Mouse (Mus musculus): ENCODE measurements around the gene Eloa.
A peak's percentile ranks its signal among the peaks of the same experiment; 100 is the strongest.
"Not testable (repeated sequence)": the region's sequence is repeated elsewhere in the genome, so short reads cannot be mapped to it uniquely, and the experiment has no call there.

The Eloa gene

DNA sequence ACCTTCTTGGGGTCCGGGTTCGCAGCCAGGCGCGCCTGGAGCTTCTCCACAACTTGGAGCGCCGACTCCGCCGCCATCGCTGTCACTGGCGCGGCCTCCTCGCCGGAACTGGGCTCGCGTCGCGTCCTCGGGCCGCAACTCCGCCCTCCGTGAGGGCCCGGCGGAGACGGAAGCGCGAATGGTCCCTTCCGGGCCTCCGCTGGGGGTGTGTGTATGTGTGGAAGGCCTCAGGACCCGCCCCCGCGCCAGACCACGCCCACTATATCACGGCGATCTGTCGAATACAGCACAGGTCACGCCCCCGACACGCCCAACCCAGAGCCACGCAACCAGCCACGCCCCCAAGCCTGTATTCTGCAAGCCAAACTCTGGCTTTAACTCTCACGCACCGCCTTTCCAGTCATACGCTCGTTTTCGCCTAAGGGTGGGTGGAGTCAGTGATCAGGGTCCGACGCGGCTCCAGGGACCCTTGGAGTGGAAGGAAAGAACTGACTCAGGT is at the start of gene Eloa:
Gene Eloa (minus strand): TSS at position 215 of the 499 bp plus-strand sequence.
- peak; percentile 100 for DNase-seq (ENCODE audit: low spot score)

GRCm38 (mm10) chr4:136071178-136071714 is 49.7 kb upstream of the Eloa start:
- DNase-seq (ENCODE audit: low spot score), result peak; percentile 80

DNA sequence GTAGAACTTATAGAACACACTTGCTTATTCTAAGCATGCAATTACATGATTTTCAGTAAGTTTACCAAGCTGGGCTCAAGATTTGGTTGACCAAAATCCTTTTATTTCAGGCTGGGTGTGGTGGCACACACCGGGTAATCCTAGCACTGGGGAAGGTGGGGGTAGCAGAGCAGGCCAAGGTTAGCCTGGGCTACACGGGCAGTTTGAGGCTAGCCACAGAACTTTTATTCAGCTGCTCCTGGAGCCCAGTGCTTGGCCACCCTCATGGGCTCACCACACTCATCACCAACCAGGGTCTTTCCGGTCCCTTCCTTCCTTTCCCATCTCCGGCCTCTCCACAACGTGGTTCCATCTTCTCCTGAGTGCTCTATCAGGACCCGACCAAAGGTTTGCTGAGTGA is 49.0 kb upstream of the Eloa start:
- no peak for DNase-seq (ENCODE audit: low spot score)

GRCm38 (mm10) chr4:136069954-136070353 is 48.4 kb upstream of the Eloa start:
- DNase-seq (ENCODE audit: low spot score), result peak; percentile 86

GRCm38 (mm10) chr4:136069313-136069712 is 47.8 kb upstream of the Eloa start:
- DNase-seq (ENCODE audit: low spot score), result no peak

GRCm38 (mm10) chr4:136063143-136063542 is 41.6 kb upstream of the Eloa start:
- no peak for DNase-seq (ENCODE audit: low spot score)

- DNase-seq (ENCODE audit: low spot score), result not testable (repeated sequence)
Measured at GRCm38 (mm10) chr4:136059800-136060488, 38.4 kb upstream of the Eloa start.

GRCm38 (mm10) chr4:136057916-136058315 is 36.4 kb upstream of the Eloa start:
- DNase-seq (ENCODE audit: low spot score), result no peak

DNA sequence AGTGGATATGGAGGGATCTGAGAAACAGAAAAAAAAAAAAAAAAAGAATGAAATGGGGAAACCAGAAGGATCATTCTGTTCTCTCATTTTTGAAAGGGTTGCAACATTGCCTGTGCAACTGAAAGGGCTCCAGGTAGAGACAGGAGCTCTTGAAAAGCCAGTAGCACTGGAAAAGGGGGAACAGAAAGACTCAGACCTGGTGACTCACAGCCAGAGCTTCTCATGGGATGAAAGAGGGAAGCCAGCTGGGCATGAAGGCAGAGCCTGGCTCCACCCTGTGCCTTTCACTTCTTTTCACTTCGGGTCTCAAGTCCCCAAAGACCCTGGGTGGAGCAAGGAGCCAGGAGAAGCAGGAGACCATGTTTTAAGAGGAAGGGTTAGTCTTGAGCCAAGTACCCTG is 34.5 kb upstream of the Eloa start:
- no peak for DNase-seq (ENCODE audit: low spot score)

DNA sequence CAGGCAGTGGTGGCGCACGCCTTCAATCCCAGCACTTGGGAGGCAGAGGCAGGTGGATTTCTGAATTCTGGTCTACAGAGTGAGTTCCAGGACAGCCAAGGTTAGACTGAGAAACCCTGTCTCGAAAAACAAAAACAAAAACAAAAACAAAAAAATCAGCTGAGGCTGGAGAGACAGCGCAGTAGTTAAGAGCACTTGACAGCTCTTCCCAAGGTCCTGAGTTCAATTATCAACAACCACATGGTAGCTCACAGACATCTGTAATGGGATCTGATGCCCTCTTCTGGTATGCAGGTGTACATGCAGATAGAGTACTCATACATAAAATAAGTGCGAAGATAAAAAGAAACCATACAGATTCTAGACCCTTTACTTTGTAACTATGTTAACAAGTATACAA is 32.3 kb upstream of the Eloa start:
- DNase-seq (ENCODE audit: low spot score), result no peak

GRCm38 (mm10) chr4:136053247-136053596 is 31.7 kb upstream of the Eloa start, which contains the start of gene Rpl11:
Gene Rpl11 (minus strand): TSS chr4:136053428.
- DNase-seq (ENCODE audit: low spot score), result peak; percentile 91

- peak; percentile 21 for DNase-seq (ENCODE audit: low spot score)
Measured at GRCm38 (mm10) chr4:136052534-136053246, 31.1 kb upstream of the Eloa start.

DNA sequence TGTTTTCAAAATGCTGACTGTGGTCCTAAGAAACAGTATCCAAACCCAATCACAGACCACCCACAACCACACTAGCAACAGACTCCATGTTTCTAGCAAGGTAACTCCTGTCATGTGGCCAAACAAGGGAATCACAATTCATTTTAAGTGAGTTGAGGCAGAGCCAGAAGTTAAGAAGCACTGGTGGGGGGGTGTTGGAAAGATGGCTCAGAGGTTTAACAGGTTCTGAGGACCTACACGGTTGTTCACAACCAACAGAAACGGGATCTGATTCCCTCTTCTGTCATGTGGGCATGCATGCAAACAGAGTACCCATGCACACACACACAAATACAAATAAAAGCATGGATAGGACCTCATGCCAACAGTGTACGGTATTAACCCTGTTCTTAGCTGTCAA is 30.5 kb upstream of the Eloa start:
- DNase-seq (ENCODE audit: low spot score), result no peak

GRCm38 (mm10) chr4:136050226-136050625 is 28.7 kb upstream of the Eloa start:
- DNase-seq (ENCODE audit: low spot score), result no peak

- no peak for DNase-seq (ENCODE audit: low spot score)
Measured at GRCm38 (mm10) chr4:136048291-136049032, 26.9 kb upstream of the Eloa start.

DNA sequence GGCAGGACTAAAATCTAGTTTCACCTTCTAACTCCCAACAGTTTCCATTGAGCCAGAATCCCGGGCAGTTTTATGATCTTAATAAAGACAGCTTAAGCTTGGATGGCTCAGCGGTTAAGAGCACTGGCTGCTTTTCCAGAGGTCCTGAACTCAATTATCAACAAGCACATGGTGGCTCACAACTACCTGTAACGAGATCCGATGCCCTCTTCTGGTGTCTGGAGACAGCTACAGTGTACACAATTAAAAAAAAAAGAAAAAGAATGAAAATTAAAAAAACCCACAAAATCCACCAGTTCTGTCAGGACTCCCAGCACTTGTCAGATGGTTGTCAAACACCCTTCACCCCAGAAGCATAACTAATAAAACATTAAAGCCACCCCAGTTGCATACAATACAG is 26.1 kb upstream of the Eloa start:
- DNase-seq (ENCODE audit: low spot score), result no peak

GRCm38 (mm10) chr4:136046888-136047287 is 25.3 kb upstream of the Eloa start:
- DNase-seq (ENCODE audit: low spot score), result no peak

GRCm38 (mm10) chr4:136045091-136045490 is 23.5 kb upstream of the Eloa start:
- DNase-seq (ENCODE audit: low spot score), result no peak

- no peak for DNase-seq (ENCODE audit: low spot score)
Measured at GRCm38 (mm10) chr4:136043784-136044400, 22.3 kb upstream of the Eloa start.

DNA sequence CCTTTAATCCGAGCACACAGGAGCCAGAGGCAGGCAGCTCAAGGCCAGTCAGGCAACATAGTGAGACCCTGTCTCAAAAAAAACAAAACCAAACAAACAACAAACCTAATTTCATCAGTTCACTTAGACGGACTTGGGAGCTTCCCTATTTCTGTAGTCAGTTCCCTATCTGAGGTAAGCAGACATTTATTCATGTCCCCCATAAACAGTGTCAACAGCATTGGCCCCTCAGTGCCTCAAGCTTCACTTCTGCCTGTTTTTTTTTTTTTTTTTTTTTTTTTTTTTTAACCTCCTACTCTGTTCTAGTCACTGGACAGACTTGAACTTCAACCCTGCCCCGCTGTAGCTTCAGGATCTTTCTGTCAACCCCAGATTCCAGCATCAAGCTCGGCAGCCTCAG is 13.5 kb upstream of the Eloa start:
- DNase-seq (ENCODE audit: low spot score), result no peak

DNA sequence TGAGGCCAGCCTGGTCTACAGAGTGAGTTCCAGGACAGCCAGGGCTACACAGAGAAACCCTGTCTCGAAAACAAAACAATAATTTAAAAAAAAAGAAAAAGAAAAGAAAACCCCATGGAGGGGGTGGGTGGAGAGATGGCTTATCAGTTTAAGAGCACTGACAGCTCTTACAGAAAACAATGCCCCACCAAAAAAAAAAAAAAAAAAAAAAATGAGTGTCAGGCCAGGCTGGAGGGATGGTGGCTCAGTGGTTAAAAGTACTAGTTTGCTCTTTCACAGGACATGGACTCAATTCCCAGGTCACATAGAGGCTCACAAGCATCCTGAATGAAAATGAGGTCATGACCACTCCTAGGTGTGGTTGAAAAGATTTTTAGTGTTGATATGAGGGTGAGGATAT is 11.7 kb upstream of the Eloa start:
- no peak for DNase-seq (ENCODE audit: low spot score)

Measured in urinary bladder, postnatal 14 days (tissue).